Mouse (Mus musculus) thymus, adult 2 months (tissue): Measurements from ENCODE around the gene Dcaf4. TPM values are rescaled to one million over a fixed set of nuclear protein-coding genes. Genes with fewer than 3 reads are reported as not detected.
A peak's percentile ranks its signal among the peaks of the same experiment; 100 is the strongest.

Experiments used
- DNase-seq: peaks from one replicate; pipeline ENCODE4 v3.0.0; 2021
- H3K27ac ChIP-seq: fragments of 200-500 bp; 2 replicates; pipeline ENCODE4 v1.5.1; 2012; ENCODE audit warnings: low read length, control low read depth; ENCODE audit not compliant: control insufficient read depth, insufficient read depth
- H3K27me3 ChIP-seq: fragments of 200-500 bp; 2 replicates; pipeline ENCODE4 v1.6.1; 2012; ENCODE audit warnings: mild to moderate bottlenecking, low read length, moderate library complexity, mixed read lengths; ENCODE audit not compliant: control insufficient read depth, insufficient read depth
- H3K36me3 ChIP-seq: fragments of 200-500 bp; 2 replicates; pipeline ENCODE4 v1.6.1; 2012; ENCODE audit warnings: mild to moderate bottlenecking, low read length, moderate library complexity; ENCODE audit not compliant: control insufficient read depth, insufficient read depth
- H3K4me1 ChIP-seq: fragments of 200-500 bp; replicated peaks from 2 replicates; pipeline ENCODE4 v1.6.1; 2012; ENCODE audit warnings: low read length; ENCODE audit not compliant: control insufficient read depth, insufficient read depth
- H3K4me3 ChIP-seq: fragments of 200-500 bp; 2 replicates; pipeline ENCODE4 v1.5.1; 2012; ENCODE audit warnings: mild to moderate bottlenecking, low read length, control low read depth, moderate library complexity; ENCODE audit not compliant: control insufficient read depth, insufficient read depth
- CTCF ChIP-seq: fragments of 200-500 bp; IDR thresholded peaks from 2 replicates; pipeline ENCODE4 v1.5.1; 2012; ENCODE audit warnings: mild to moderate bottlenecking, control low read depth, low read length, moderate library complexity, borderline replicate concordance; ENCODE audit not compliant: control insufficient read depth, poor library complexity, insufficient read depth; ENCODE audit errors: extremely low read depth
- POLR2A ChIP-seq: fragments of 200-500 bp; IDR thresholded peaks from 2 replicates; pipeline ENCODE4 v1.6.1; 2012; ENCODE audit warnings: mild to moderate bottlenecking, low read length, control low read depth, moderate library complexity; ENCODE audit not compliant: control insufficient read depth, poor library complexity, insufficient read depth; ENCODE audit errors: extremely low read depth
- whole genome bisulfite sequencing: fragments of 180-500 bp; shearing (Covaris S2); methylation state at CpG from one replicate; pipeline ENCODE4 v1.1.7; 2018; 5-methylcytosine and 5-hydroxymethylcytosine counted together
- polyA plus RNA-seq: library from polyadenylated mRNA; depleted of rRNA; stranded (reverse); fragments of >200 nt; gene quantifications from 2 replicates; pipeline ENCODE4 v1.2.3, GENCODE M21; 2012; rRNA removed

The Dcaf4 gene
- 33.7 and 36.6 TPM in 2 replicates for polyA plus RNA-seq

DNA sequence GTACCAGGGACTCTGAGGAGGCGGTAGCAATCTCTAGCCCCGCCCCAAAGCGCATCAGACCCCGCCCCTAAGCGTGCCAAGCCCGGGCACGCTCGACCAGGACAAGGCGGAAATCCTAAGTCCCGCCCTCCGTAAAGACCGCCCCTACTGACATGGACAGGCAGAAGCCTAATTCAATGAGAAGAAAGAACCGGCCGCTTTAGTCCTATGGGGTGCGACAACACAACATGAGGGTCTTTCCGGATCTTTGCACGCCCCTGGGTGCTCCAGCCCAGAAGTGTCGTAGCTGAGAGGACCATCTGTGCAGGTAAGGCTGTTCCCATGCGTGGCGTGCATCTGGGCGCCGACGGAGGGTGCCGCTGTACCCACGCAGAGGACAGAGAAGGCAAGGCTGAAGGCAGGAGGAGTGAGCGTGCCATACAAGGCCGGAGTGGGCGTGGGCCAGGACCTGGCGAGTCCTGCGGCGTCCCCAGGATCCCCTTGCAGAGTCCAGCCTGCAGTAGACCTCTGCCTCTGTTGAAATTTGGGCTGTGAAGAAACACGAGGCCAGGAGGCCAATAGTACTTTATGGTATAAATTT lies at the start of gene Dcaf4:
Gene Dcaf4 (plus strand): TSS at position 156 of the 580 bp plus-strand sequence.
- DNase-seq: peak; percentile 99
- Histone ChIP-seq H3K4me3 (peak within 1 kb of the TSS; percentile 52), H3K36me3 (no peaks in the 10 kb centered on the region), H3K4me1 (peaks cover 7% of the 10 kb centered on the region), H3K27me3 (no peaks in the 10 kb centered on the region), H3K27ac (no peak within 1 kb of the TSS)
- under 1% methylated on average over 32 of the region's 32 CpGs for WGBS
- TF ChIP-seq POLR2A (peak; percentile 27), CTCF (0 out of 2 replicates have a peak, but pooled peaks have one; percentile 34)

DNA sequence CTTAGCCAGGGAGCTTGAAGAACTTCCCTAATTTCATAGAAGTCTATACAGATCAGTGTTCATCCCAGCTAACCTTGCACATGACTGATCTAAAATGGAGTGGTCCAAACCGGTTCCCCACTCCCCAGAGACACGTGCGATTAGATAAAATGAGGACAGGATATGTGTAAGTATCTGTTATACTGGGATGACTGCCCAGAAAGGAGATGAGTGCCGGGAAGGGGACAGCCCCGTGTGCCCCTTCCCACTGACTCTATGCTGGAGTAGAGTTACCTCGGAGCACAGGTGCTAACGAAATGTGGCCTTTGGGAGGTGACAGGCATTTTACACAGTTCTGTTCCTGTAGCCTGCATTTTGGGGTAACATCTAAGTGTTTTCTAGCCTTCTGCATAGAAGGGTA lies 48.5 kb upstream of the Dcaf4 start:
- no peak overlapping the region for H3K27ac ChIP-seq
- H3K4me1 ChIP-seq: no peaks in the 10 kb centered on the region; the same call in 1 of the 2 replicates
- H3K36me3 ChIP-seq: no peaks in the 10 kb centered on the region
- H3K4me3 ChIP-seq: no peak overlapping the region
- 84% methylated on average over 7 of the region's 7 CpGs for WGBS
- no peaks in the 10 kb centered on the region for H3K27me3 ChIP-seq
- TF ChIP-seq POLR2A (no peak), CTCF (no peak)
- no peak for DNase-seq

DNA sequence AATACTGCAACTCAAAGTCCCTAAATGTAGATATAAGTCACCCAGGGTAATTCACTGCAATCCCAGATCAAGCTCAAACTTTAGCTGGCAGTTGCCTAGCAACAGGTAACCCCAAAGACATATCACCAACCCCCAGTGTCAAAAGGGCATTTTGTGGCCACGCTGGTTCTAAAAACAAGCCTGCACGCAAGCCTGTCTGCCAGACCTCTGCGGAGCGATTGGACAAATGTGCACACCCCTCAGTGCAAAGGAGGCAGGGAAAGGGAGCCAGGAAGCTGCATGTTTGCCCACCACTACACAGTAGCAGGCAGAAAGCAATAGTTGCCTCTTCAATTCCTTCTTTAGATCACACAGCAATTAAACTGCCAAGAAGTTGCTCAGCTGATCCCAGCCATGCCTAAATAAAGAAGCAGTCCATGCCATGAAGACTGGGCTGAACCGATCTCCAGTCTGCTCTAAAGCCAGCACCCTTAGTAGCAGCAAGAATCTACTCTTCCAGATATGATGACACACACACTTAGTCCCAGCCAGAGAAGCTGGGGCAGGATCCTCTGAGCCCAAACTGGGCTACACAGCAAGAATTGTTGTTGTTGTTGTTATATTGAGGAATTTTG lies 46.2 kb upstream of the Dcaf4 start:
- no peak for DNase-seq
- TF ChIP-seq POLR2A: no peak
- no peak for TF ChIP-seq CTCF
- Histone ChIP-seq H3K4me1 (no peaks in the 10 kb centered on the region; the same call in 1 of the 2 replicates), H3K4me3 (no peak overlapping the region), H3K27me3 (no peaks in the 10 kb centered on the region), H3K36me3 (no peaks in the 10 kb centered on the region), H3K27ac (no peak overlapping the region)
- WGBS: 55% methylated on average over 5 of the region's 5 CpGs

DNA sequence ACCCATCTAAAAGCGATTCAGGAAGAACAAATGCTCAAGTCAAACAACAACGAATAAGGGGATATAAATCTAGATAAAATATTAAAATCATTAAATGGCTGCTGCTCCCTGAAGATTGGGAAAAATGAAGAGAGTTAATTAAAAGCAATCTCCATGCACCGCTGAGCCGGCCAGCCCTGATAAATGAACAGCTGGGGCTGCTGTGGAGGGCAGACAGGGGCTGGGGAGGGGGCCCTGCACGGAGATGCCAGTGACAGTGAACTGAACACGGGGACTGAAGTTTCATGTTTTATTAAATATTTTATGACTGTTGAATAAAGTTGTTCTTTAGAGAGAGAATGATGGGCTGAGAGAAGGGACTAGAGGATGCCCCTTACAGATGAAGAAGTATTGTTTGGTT lies 44.8 kb upstream of the Dcaf4 start:
- Histone ChIP-seq H3K36me3 (no peaks in the 10 kb centered on the region), H3K4me1 (no peaks in the 10 kb centered on the region; the same call in 1 of the 2 replicates), H3K4me3 (no peak overlapping the region), H3K27ac (no peak overlapping the region), H3K27me3 (no peaks in the 10 kb centered on the region; the same call in 1 of the 2 replicates)
- DNase-seq: no peak
- WGBS: 90% methylated on average over 6 of the region's 6 CpGs
- TF ChIP-seq POLR2A (no peak), CTCF (no peak)

DNA sequence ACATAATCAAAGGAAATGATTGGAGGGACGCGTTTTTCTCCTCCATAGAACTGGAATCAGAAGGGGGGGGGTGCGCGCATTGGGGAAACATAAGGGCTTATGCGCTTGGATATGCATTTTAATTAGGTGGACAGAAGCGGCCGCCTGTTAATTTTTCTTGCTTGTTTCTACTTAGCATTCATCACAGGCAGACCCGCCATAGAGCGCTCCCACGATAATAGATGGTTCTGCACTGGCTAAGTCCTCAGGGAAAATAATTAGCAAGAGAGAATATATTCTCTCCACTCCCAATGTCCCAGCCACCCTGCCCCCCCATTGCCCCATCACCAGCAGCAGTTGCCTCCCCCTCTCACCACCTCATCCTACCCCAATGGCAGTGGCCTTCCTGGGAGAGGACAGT lies 44.0 kb upstream of the Dcaf4 start:
- no peaks in the 10 kb centered on the region for H3K36me3 ChIP-seq
- H3K27me3 ChIP-seq: no peaks in the 10 kb centered on the region; the same call in 1 of the 2 replicates
- DNase-seq: no peak
- H3K27ac ChIP-seq: no peak overlapping the region
- WGBS: 93% methylated on average over 10 of the region's 10 CpGs
- H3K4me1 ChIP-seq: no peaks in the 10 kb centered on the region; the same call in 1 of the 2 replicates
- H3K4me3 ChIP-seq: no peak overlapping the region
- TF ChIP-seq POLR2A: no peak
- no peak for TF ChIP-seq CTCF

DNA sequence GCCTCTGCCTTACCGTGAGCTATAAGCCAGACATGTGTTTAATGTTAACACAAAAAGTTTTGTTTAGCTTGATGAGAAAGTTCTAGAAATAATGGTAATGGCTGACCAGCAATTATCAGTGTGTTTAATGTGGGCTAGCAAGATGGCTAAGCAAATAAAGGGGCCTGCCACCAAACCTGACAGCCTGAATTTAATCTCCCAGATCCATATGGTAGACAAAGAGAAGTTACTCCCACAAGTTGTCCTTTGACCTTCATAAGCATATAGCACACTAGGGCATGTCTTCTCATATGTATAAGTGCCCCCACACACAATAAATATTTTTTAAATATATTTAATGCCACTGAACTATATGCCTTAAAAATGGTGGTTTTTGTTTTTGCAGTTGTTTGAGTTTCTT lies 41.1 kb upstream of the Dcaf4 start:
- no peak for TF ChIP-seq CTCF
- no peak for TF ChIP-seq POLR2A
- no peak overlapping the region for H3K27ac ChIP-seq
- DNase-seq: no peak
- H3K4me3 ChIP-seq: no peak overlapping the region
- 95% methylated on average over 1 of the region's 1 CpGs for WGBS
- no peaks in the 10 kb centered on the region; the same call in 1 of the 2 replicates for H3K27me3 ChIP-seq
- no peaks in the 10 kb centered on the region for H3K4me1 ChIP-seq
- H3K36me3 ChIP-seq: no peaks in the 10 kb centered on the region
